Mouse (Mus musculus): ENCODE data around the gene Cux2. TPM values are rescaled to one million over a fixed set of nuclear protein-coding genes. Genes with fewer than 3 reads are reported as not detected.
A peak's percentile ranks its signal among the peaks of the same experiment; 100 is the strongest.

The Cux2 gene
- polyA plus RNA-seq, 2 experiments = 3.0 to 6.1 TPM

- Histone ChIP-seq H3K9me3 (ENCODE audit: control insufficient read depth, low read length) (no peaks in the 10 kb centered on the region), H3K4me2 (replicated peaks; ENCODE audit: low read depth, low read length, severe bottlenecking) (no peak overlapping the region), H3K27me3 (ENCODE audit: control insufficient read depth, insufficient read depth, low read length) (no peaks in the 10 kb centered on the region), H3K4me3 (replicated peaks; ENCODE audit: low read length) (no peak overlapping the region), H3K9ac (ENCODE audit: low read depth, low read length, severe bottlenecking) (no peak overlapping the region), H3K27ac (replicated peaks; ENCODE audit: low read depth, low read length) (no peak overlapping the region), H3K36me3 (ENCODE audit: control insufficient read depth, insufficient read depth, low read length) (no peaks in the 10 kb centered on the region), H3K4me1 (ENCODE audit: control insufficient read depth, insufficient read depth, low read length) (no peaks in the 10 kb centered on the region; the same call in 1 of the 2 replicates)
- TF ChIP-seq POLR2A (IDR thresholded peaks at IDR 0.05; ENCODE audit: borderline replicate concordance, extremely low read depth, insufficient read depth, insufficient read length) = no peak
- 79% methylated on average over 2 of the region's 2 CpGs for WGBS
- ATAC-seq (ENCODE audit: low FRiP score, low read depth) (no peak), DNase-seq (ENCODE audit: low spot score) (no peak)
Measured at GRCm38 (mm10) chr5:122083282-122083681, 33.4 kb upstream of the Cux2 start.

- Histone ChIP-seq H3K9me3 (ENCODE audit: control insufficient read depth, low read length) (no peaks in the 10 kb centered on the region), H3K9ac (ENCODE audit: low read depth, low read length, severe bottlenecking) (no peak overlapping the region), H3K4me2 (replicated peaks; ENCODE audit: low read depth, low read length, severe bottlenecking) (no peak overlapping the region), H3K4me3 (replicated peaks; ENCODE audit: low read length) (no peak overlapping the region), H3K27me3 (ENCODE audit: control insufficient read depth, insufficient read depth, low read length) (no peaks in the 10 kb centered on the region), H3K4me1 (ENCODE audit: control insufficient read depth, insufficient read depth, low read length) (no peaks in the 10 kb centered on the region; the same call in 1 of the 2 replicates), H3K27ac (replicated peaks; ENCODE audit: low read depth, low read length) (no peak overlapping the region), H3K36me3 (ENCODE audit: control insufficient read depth, insufficient read depth, low read length) (no peaks in the 10 kb centered on the region)
- no peak for DNase-seq (ENCODE audit: low spot score)
- no peak for TF ChIP-seq POLR2A (IDR thresholded peaks at IDR 0.05; ENCODE audit: borderline replicate concordance, extremely low read depth, insufficient read depth, insufficient read length)
- no peak for ATAC-seq (ENCODE audit: low FRiP score, low read depth)
- WGBS = 93% methylated on average over 13 of the region's 13 CpGs
Measured at GRCm38 (mm10) chr5:122081471-122081870, 31.6 kb upstream of the Cux2 start.

GRCm38 (mm10) chr5:122080930-122081329 is 31.0 kb upstream of the Cux2 start:
- no peak overlapping the region for H3K4me3 ChIP-seq (replicated peaks; ENCODE audit: low read length)
- H3K4me2 ChIP-seq (replicated peaks; ENCODE audit: low read depth, low read length, severe bottlenecking) = no peak overlapping the region
- ATAC-seq (ENCODE audit: low FRiP score, low read depth) (peak; percentile 75), DNase-seq (ENCODE audit: low spot score) (peak; percentile 95)
- H3K36me3 ChIP-seq (ENCODE audit: control insufficient read depth, insufficient read depth, low read length) = no peaks in the 10 kb centered on the region
- H3K9ac ChIP-seq (ENCODE audit: low read depth, low read length, severe bottlenecking) = no peak overlapping the region
- H3K27ac ChIP-seq (replicated peaks; ENCODE audit: low read depth, low read length) = no peak overlapping the region
- H3K9me3 ChIP-seq (ENCODE audit: control insufficient read depth, low read length) = no peaks in the 10 kb centered on the region
- no peaks in the 10 kb centered on the region; the same call in 1 of the 2 replicates for H3K4me1 ChIP-seq (ENCODE audit: control insufficient read depth, insufficient read depth, low read length)
- no peaks in the 10 kb centered on the region for H3K27me3 ChIP-seq (ENCODE audit: control insufficient read depth, insufficient read depth, low read length)
- WGBS = 41% methylated on average over 11 of the region's 11 CpGs
- no peak for TF ChIP-seq POLR2A (IDR thresholded peaks at IDR 0.05; ENCODE audit: borderline replicate concordance, extremely low read depth, insufficient read depth, insufficient read length)

GRCm38 (mm10) chr5:122079796-122080195 is 29.9 kb upstream of the Cux2 start:
- no peak overlapping the region for H3K9ac ChIP-seq (ENCODE audit: low read depth, low read length, severe bottlenecking)
- H3K4me1 ChIP-seq (ENCODE audit: control insufficient read depth, insufficient read depth, low read length) = no peaks in the 10 kb centered on the region; the same call in 1 of the 2 replicates
- no peaks in the 10 kb centered on the region for H3K36me3 ChIP-seq (ENCODE audit: control insufficient read depth, insufficient read depth, low read length)
- no peak overlapping the region for H3K4me3 ChIP-seq (replicated peaks; ENCODE audit: low read length)
- no peaks in the 10 kb centered on the region for H3K9me3 ChIP-seq (ENCODE audit: control insufficient read depth, low read length)
- DNase-seq (ENCODE audit: low spot score) (no peak), ATAC-seq (ENCODE audit: low FRiP score, low read depth) (no peak)
- no peaks in the 10 kb centered on the region for H3K27me3 ChIP-seq (ENCODE audit: control insufficient read depth, insufficient read depth, low read length)
- no peak for TF ChIP-seq POLR2A (IDR thresholded peaks at IDR 0.05; ENCODE audit: borderline replicate concordance, extremely low read depth, insufficient read depth, insufficient read length)
- H3K4me2 ChIP-seq (replicated peaks; ENCODE audit: low read depth, low read length, severe bottlenecking) = no peak overlapping the region
- WGBS = 82% methylated on average over 7 of the region's 7 CpGs
- H3K27ac ChIP-seq (replicated peaks; ENCODE audit: low read depth, low read length) = no peak overlapping the region

GRCm38 (mm10) chr5:122077244-122077643 is 27.3 kb upstream of the Cux2 start:
- WGBS = 74% methylated on average over 4 of the region's 4 CpGs
- no peak overlapping the region for H3K27ac ChIP-seq (replicated peaks; ENCODE audit: low read depth, low read length)
- H3K9ac ChIP-seq (ENCODE audit: low read depth, low read length, severe bottlenecking) = no peak overlapping the region
- ATAC-seq (ENCODE audit: low FRiP score, low read depth) = no peak
- no peak for TF ChIP-seq POLR2A (IDR thresholded peaks at IDR 0.05; ENCODE audit: borderline replicate concordance, extremely low read depth, insufficient read depth, insufficient read length)
- H3K4me2 ChIP-seq (replicated peaks; ENCODE audit: low read depth, low read length, severe bottlenecking) = no peak overlapping the region
- H3K9me3 ChIP-seq (ENCODE audit: control insufficient read depth, low read length) = no peaks in the 10 kb centered on the region
- H3K4me1 ChIP-seq (ENCODE audit: control insufficient read depth, insufficient read depth, low read length) = no peaks in the 10 kb centered on the region; the same call in 1 of the 2 replicates
- DNase-seq (ENCODE audit: low spot score) = no peak
- H3K4me3 ChIP-seq (replicated peaks; ENCODE audit: low read length) = no peak overlapping the region
- H3K27me3 ChIP-seq (ENCODE audit: control insufficient read depth, insufficient read depth, low read length) = no peaks in the 10 kb centered on the region
- H3K36me3 ChIP-seq (ENCODE audit: control insufficient read depth, insufficient read depth, low read length) = no peaks in the 10 kb centered on the region

- ATAC-seq (ENCODE audit: low FRiP score, low read depth) (no peak), DNase-seq (ENCODE audit: low spot score) (no peak)
- Histone ChIP-seq H3K9ac (ENCODE audit: low read depth, low read length, severe bottlenecking) (no peak overlapping the region), H3K9me3 (ENCODE audit: control insufficient read depth, low read length) (no peaks in the 10 kb centered on the region), H3K27ac (replicated peaks; ENCODE audit: low read depth, low read length) (no peak overlapping the region), H3K27me3 (ENCODE audit: control insufficient read depth, insufficient read depth, low read length) (no peaks in the 10 kb centered on the region), H3K4me1 (ENCODE audit: control insufficient read depth, insufficient read depth, low read length) (no peaks in the 10 kb centered on the region; the same call in 1 of the 2 replicates), H3K36me3 (ENCODE audit: control insufficient read depth, insufficient read depth, low read length) (no peaks in the 10 kb centered on the region), H3K4me3 (replicated peaks; ENCODE audit: low read length) (no peak overlapping the region), H3K4me2 (replicated peaks; ENCODE audit: low read depth, low read length, severe bottlenecking) (no peak overlapping the region)
- TF ChIP-seq POLR2A (IDR thresholded peaks at IDR 0.05; ENCODE audit: borderline replicate concordance, extremely low read depth, insufficient read depth, insufficient read length) = no peak
- 57% methylated on average over 3 of the region's 3 CpGs for WGBS
Measured at GRCm38 (mm10) chr5:122075736-122076135, 25.8 kb upstream of the Cux2 start.
